25 mouse cellular contexts compared by ENCODE assay signal in genomic region chrX:19765946-19766345, GRCm38 (mm10).
"Had no signal": no experiment of that assay in that cellular context is flagged by ENCODE, and none has a peak within 500 bp of the region (broad histone marks: within the 10 kb centered on the region; RNA-seq: fewer than 3 reads in every experiment).

No protein-coding gene starts in this region.

- ATAC-seq: liver, embryonic 12.5 days; liver, postnatal 0 days; lung, postnatal 0 days; midbrain, embryonic 13.5 days; midbrain, embryonic 15.5 days; midbrain, embryonic 16.5 days had no signal

- H3K27me3 ChIP-seq: limb, embryonic 12.5 days; limb, embryonic 13.5 days; limb, embryonic 15.5 days; liver, embryonic 12.5 days; liver, embryonic 13.5 days; liver, embryonic 15.5 days; lung, embryonic 15.5 days; megakaryocyte, embryonic 14.5 days; midbrain, embryonic 12.5 days; midbrain, embryonic 13.5 days; midbrain, embryonic 15.5 days; neural tube, embryonic 12.5 days had no signal

- DNase-seq: left cerebral cortex, postnatal 4 days; liver; liver, embryonic 13.5 days; liver, postnatal 0 days; lung, adult 18-20 months; lung, adult 2 months; lung, embryonic 14.5 days; lung, postnatal 10 days; lung, postnatal 14 days; lung, postnatal 36 days; lung, postnatal 4 days; midbrain, embryonic 14.5 days had no signal
